Mouse (Mus musculus) heart, adult 9 months (tissue): ENCODE results near the gene Neurod1.
A peak's percentile ranks its signal among the peaks of the same experiment; 100 is the strongest.

ENCODE experiments used
- DNase-seq, 2 experiments: peaks; one replicate each; pipeline ENCODE4 v3.0.0; 2022; ENCODE audit warnings: low spot score in 2 of 2

The Neurod1 gene

DNA sequence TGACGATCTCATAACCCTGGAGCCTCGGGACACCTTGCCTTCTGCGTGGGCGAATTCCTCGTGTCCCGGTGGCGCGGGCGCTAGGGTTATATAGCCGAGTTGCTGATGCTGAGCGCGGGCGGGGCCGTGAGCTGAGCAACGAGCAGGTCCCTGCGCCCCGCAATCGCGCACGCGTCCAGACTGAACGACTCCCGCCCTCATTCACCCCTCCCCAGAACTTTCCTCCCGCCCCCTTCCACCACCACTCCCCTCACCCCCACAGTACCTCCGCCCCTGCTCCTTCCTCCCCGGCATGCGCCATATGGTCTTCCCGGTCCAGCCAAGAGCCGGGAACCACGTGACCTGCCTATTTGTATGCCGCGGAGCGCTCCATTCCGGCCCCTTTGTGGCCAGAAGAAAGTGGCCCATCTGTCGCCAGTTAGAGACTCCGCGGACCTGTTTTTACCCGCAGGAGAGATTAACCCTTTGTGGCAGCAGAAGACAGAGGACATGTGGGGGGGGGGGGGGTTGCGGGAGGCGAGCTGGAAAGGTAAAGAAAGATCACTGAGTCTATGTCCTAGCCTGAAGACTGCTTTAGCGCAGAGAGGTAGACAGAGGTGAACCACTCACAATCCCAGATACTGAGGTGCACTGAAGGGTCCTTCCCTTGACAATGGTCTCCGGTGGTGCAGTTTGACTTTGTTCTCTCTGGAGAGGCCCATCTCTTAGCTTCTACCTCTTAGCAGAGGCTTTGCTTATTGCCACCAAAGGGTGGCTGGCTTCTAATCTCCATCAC lies at the start of gene Neurod1, which contains the start of gene Cerkl:
Gene Neurod1 (minus strand): TSS at position 177 of the 775 bp plus-strand sequence.
Gene Cerkl (minus strand): TSS at position 211 of the 775 bp plus-strand sequence.
- DNase-seq = no peak

- peak; percentile 13 to 27 for DNase-seq
Measured at GRCm38 (mm10) chr2:79498990-79499755, 42.6 kb upstream of the Neurod1 start.

GRCm38 (mm10) chr2:79485127-79485526 lies 28.6 kb upstream of the Neurod1 start:
- DNase-seq = no peak

- DNase-seq = no peak
Measured at GRCm38 (mm10) chr2:79482511-79482910, 26.0 kb upstream of the Neurod1 start.

- no peak for DNase-seq
Measured at GRCm38 (mm10) chr2:79462411-79462810, 5.9 kb upstream of the Neurod1 start.

DNA sequence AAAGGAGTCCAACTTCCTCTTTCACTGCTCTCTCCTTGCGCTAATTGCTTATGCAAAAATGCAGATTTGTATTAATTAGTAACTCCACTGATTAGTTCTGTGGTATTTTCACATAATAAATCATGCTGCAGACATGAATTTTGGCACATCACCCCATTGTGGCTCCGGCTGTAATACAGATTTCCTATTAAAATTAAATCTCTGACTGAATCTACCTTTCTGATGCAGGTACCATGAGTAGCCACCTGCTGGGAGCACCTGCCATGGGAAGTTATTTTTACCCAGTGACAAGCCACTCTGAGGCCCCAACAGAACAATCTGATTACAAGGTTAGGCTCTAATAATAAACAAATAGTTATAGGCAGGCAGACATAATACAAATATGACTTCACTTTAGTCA lies 5.3 kb upstream of the Neurod1 start:
- no peak for DNase-seq

DNA sequence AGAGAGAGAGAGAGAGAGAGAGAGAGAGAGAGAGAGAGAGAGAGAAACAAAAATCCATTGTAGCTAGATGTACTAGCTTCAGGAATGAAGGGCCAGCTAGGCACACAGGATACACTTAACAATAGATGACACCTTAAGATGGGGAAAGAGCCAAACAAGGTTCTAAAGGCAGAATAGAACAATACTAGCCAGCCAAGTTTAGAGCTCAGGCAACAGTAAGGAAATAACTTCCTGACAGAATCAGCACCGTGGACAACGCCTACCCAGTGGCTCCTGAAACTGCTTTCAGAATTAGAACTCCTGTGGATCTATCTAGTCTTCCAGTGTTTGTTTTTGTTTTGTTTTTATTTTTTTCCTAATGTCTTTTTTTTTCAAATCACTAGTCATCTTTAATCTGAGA lies 4.0 kb upstream of the Neurod1 start:
- DNase-seq = no peak

- DNase-seq = no peak
Measured at GRCm38 (mm10) chr2:79460107-79460506, 3.6 kb upstream of the Neurod1 start.

DNA sequence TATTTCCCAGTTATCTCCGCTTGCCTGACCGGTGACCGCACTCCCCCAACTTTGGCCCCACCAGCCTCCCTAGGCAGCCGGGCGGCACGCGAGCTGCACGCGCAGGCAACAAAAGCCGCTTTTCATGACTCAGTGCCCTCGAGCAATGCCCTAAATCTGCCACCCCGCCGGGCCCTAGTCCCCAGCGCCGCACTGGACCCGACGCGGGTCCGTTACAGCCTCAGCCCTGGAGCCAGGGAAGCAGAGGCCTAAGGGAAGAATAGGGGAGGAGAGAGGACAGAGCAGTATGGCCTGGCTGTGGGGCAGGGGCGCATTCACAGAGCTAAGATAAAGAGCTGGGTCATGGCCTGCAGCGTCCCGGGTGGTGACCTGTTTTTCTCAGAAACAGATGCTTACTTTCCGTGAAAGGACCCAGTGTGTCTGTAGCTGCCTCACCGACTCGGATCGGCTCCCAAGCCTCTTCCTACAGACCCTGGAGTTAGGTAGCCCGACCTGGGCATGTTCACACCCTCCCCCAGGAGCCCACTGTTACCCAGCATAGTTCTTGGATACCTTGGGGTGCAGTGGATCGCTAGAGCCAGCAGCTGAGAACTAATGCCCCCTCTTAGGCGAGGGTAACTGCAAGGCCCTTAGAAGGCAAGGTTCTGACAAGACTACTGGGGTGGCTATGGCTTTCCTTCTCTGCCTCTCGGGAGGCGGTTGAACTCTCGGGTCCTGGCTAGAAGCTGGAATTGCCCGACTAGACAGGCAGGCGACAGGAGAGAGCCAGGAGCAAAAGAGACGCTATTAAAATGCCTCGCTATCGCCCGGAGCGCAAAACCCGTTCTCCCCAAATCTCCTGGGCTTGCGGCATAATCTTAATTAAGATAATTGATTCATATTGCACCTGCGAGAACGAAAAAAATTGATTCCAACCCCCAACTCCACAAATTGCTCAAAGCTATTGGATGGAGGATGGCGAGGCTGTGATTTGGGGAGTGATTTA lies 2.8 kb upstream of the Neurod1 start:
- DNase-seq = no peak

GRCm38 (mm10) chr2:79457932-79458331 lies 1.4 kb upstream of the Neurod1 start:
- no peak for DNase-seq

- no peak for DNase-seq
Measured at GRCm38 (mm10) chr2:79457434-79457833, 883 bp upstream of the Neurod1 start.

- DNase-seq = no peak
Measured at GRCm38 (mm10) chr2:79455646-79456045, 905 bp downstream of the Neurod1 start.

- no peak for DNase-seq
Measured at GRCm38 (mm10) chr2:79454786-79455446, 1.6 kb downstream of the Neurod1 start.

GRCm38 (mm10) chr2:79453901-79454781 lies 2.4 kb downstream of the Neurod1 start:
- DNase-seq = peak in 1 of 2 experiments; percentile 16

- no peak for DNase-seq
Measured at GRCm38 (mm10) chr2:79451438-79451837, 5.1 kb downstream of the Neurod1 start.

DNA sequence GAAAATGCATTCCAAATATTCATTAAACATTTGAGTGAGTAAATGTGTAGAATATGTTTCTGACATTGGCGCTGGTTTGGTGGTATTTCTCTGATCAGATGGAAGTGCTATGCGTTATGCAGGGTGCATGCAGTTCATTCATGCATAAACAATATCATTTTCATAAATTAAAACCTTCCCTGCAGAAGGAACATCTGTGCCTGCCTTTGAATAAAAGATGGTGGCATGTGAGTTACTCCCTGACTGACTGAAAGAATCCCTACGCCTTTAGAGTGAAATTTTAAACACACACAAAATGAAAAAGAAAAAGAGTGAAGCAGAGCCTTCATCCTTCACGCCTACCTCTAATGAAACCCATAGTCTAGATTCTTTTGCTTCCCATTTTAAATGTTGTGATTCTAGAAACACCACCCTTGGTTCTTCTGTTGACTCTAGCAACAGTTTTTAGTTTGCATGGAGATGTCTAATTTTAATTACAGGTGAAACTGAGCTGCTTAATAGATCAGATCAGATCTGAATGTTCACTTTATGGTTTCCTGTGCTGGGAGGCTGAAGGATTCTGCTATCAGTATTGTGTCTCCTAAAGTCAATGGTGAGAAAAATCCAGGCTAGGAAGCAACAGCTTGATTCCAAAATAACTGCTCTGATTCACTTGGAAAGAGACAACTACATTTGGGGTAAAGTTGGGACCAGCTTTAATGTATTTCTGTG lies 5.7 kb downstream of the Neurod1 start:
- DNase-seq = no peak

- no peak for DNase-seq
Measured at GRCm38 (mm10) chr2:79449371-79449770, 7.2 kb downstream of the Neurod1 start.

DNA sequence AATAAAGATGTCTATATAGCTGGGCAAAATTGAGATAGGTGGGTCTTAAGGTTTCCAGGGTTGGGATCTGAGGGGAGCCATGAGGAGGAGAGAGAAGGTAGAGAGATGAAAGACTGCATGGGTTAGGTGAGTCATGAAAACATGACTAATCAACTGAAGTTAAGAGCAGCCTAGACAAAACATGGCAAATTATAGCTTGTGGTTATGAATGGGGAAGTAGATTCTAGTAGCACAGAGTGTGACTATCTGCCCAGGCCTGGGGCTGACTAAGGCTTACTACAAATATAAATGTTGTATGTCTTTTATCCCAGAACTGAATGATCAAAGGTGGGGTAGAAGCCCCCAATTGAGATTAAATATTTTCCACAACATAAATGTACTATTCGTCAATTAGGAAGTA lies 9.4 kb downstream of the Neurod1 start:
- DNase-seq = no peak

GRCm38 (mm10) chr2:79443861-79444620 lies 12.5 kb downstream of the Neurod1 start:
- DNase-seq = no peak
